Mouse (Mus musculus) stomach, adult 2 months (tissue): Measurements from ENCODE around the gene Exog. TPM values are rescaled to one million over a fixed set of nuclear protein-coding genes. Genes with fewer than 3 reads are reported as not detected.

Experiments used
- polyA plus RNA-seq: library from polyadenylated mRNA; depleted of rRNA; stranded (reverse); fragments of >200 nt; gene quantifications from 2 replicates; pipeline ENCODE4 v1.2.3, GENCODE M21; 2012; rRNA removed

Exog gene
- polyA plus RNA-seq: 1.3 and 2.4 TPM in 2 replicates

GRCm38 (mm10) chr9:119444738-119445429 is at the start of gene Exog:
Exog (plus strand) TSS chr9:119444943.

GRCm38 (mm10) chr9:119401801-119402214 is 42.9 kb upstream of the Exog start, which contains the start of gene Acvr2b:
Acvr2b (plus strand) TSS chr9:119402118.

Other genes starting within 250 kb of the Exog start
- gene Slc22a13, start 235.8 kb upstream of the Exog start, polyA plus RNA-seq: not detected in 2 replicates
- 4.1 and 5.6 TPM in 2 replicates for gene Oxsr1, start 122.5 kb upstream of the Exog start, polyA plus RNA-seq
- gene Acaa1a, start 105.3 kb upstream of the Exog start, polyA plus RNA-seq: 248 and 519 TPM in 2 replicates
- 10.9 and 14.1 TPM in 2 replicates for gene Myd88, start 103.5 kb upstream of the Exog start, polyA plus RNA-seq
- 2.9 TPM in 2 replicates for gene Xylb, start 87.6 kb upstream of the Exog start, polyA plus RNA-seq
- not detected in 2 replicates for gene Slc22a14, start 79.4 kb upstream of the Exog start, polyA plus RNA-seq
- gene Acvr2b, start 42.8 kb upstream of the Exog start, polyA plus RNA-seq: 1.5 and 2.4 TPM in 2 replicates
- 0.19 and 0.26 TPM in 2 replicates for gene Scn5a, start 134.1 kb downstream of the Exog start, polyA plus RNA-seq